Mouse (Mus musculus): Measurements from ENCODE around the gene Cntrob.

DNA sequence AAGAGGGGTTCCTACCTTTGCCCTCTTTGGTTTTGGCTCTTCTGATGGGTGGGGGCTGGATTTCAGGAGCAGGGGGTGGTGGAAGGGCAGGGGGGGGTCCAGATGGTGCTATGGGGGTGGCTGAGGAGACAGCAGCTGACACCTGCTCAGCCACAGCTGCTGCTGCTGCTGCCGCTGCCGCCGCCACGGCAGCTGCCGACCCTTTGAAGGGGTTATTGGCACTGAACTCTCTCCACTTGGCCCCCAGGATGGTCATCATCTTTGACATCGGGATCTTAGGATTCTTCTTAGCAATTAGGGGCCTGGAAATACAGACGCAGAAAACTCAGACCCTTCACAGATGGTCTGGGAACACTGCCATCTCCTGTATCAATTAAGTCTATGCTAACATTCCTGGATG lies 38.4 kb upstream of the Cntrob start:
- TF ChIP-seq CTCF (IDR thresholded peaks at IDR 0.05; ENCODE audit: extremely low read depth, insufficient read depth, insufficient read length, insufficient replicate concordance) (no peak), POLR2A (IDR thresholded peaks at IDR 0.05; ENCODE audit: low read depth, low read length) (no peak)

All from spleen, adult 2 months (tissue).